Mouse (Mus musculus): ENCODE results near the gene Trpt1.
A peak's percentile ranks its signal among the peaks of the same experiment; 100 is the strongest.
"Not testable (repeated sequence)": the region's sequence is repeated elsewhere in the genome, so short reads cannot be mapped to it uniquely, and the experiment has no call there.

Trpt1 gene

GRCm38 (mm10) chr19:6974211-6975205, 21.4 kb upstream of the Trpt1 start, which contains the start of gene Ppp1r14b:
Gene Ppp1r14b, plus strand, starts transcription at chr19:6974968.
- DNase-seq (ENCODE audit: low spot score): peak; percentile 96

- DNase-seq (ENCODE audit: low spot score): peak; percentile 81
These were observed 20.1 kb upstream of the Trpt1 start, which contains the start of gene Plcb3 for GRCm38 (mm10) chr19:6975537-6976521. Gene Plcb3, minus strand, starts transcription at chr19:6976470.

GRCm38 (mm10) chr19:6977759-6978638, 17.9 kb upstream of the Trpt1 start:
- DNase-seq (ENCODE audit: low spot score): no peak

- no peak for DNase-seq (ENCODE audit: low spot score)
These were observed 17.3 kb upstream of the Trpt1 start for GRCm38 (mm10) chr19:6978639-6978974.

- DNase-seq (ENCODE audit: low spot score): peak; percentile 44
These were observed 16.9 kb upstream of the Trpt1 start for GRCm38 (mm10) chr19:6979001-6979479.

- DNase-seq (ENCODE audit: low spot score): peak; percentile 100
These were observed 16.2 kb upstream of the Trpt1 start for GRCm38 (mm10) chr19:6979486-6980380.

GRCm38 (mm10) chr19:6980381-6981093, 15.4 kb upstream of the Trpt1 start, which contains the start of gene Fkbp2:
Gene Fkbp2, minus strand, starts transcription at chr19:6980501.
- peak; percentile 100 for DNase-seq (ENCODE audit: low spot score)

GRCm38 (mm10) chr19:6981465-6981864, 14.5 kb upstream of the Trpt1 start:
- DNase-seq (ENCODE audit: low spot score): no peak

GRCm38 (mm10) chr19:6983621-6984020, 12.3 kb upstream of the Trpt1 start:
- DNase-seq (ENCODE audit: low spot score): peak; percentile 26

GRCm38 (mm10) chr19:6985300-6985699, 10.6 kb upstream of the Trpt1 start:
- DNase-seq (ENCODE audit: low spot score): no peak

GRCm38 (mm10) chr19:6985951-6986708, 9.8 kb upstream of the Trpt1 start:
- no peak for DNase-seq (ENCODE audit: low spot score)

GRCm38 (mm10) chr19:6987061-6987903, 8.6 kb upstream of the Trpt1 start, which contains the start of gene Vegfb:
Gene Vegfb, minus strand, starts transcription at chr19:6987651.
- DNase-seq (ENCODE audit: low spot score): peak; percentile 75

- DNase-seq (ENCODE audit: low spot score): no peak
These were observed 8.0 kb upstream of the Trpt1 start for GRCm38 (mm10) chr19:6987904-6988285.

GRCm38 (mm10) chr19:6989251-6989650, 6.7 kb upstream of the Trpt1 start:
- DNase-seq (ENCODE audit: low spot score): no peak

- DNase-seq (ENCODE audit: low spot score): no peak
These were observed 5.2 kb upstream of the Trpt1 start for GRCm38 (mm10) chr19:6990712-6991111.

- not testable (repeated sequence) for DNase-seq (ENCODE audit: low spot score)
These were observed 4.8 kb upstream of the Trpt1 start for GRCm38 (mm10) chr19:6991166-6991565.

GRCm38 (mm10) chr19:6992011-6992858, 3.7 kb upstream of the Trpt1 start, which contains the start of gene Dnajc4:
Gene Dnajc4, minus strand, starts transcription at chr19:6992572.
- DNase-seq (ENCODE audit: low spot score): peak; percentile 100
